Mouse (Mus musculus) spleen, postnatal 14 days (tissue): Measurements from ENCODE around the gene Gdpd2.

ENCODE experiments used
- DNase-seq, 2 experiments: peaks; one replicate each; pipeline ENCODE4 v3.0.0; 2021 to 2022; ENCODE audit warnings: low spot score in 2 of 2

The Gdpd2 gene

DNA sequence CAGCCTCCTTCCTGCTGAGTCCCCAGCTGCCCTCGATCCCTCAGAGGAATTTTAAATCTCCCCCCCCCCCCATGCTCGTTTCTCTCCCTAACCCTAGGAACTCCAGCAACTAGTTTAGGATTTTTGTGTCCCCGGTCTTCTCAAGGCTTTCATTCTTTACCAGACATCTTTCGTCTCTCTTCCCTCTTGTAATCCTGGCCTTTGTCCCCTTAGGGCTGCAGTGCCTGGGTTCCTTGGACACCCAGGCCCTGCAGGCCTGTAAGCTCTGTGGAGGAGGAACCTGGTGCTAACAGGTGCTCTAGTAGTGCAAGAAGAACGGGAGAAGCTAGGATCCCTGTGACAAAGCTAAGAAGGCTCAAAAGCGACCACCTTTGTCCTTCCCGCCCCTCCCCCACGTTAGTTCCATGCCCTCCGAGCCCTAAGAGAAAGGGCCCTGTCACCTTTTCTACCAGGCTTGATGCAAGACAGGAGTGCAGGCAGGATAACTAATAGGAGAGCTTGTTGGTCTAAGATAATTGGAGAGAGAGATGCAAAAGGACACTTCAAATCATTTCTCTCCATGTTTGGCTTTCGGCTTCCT lies 48.1 kb downstream of the Gdpd2 start:
- DNase-seq = no peak

DNA sequence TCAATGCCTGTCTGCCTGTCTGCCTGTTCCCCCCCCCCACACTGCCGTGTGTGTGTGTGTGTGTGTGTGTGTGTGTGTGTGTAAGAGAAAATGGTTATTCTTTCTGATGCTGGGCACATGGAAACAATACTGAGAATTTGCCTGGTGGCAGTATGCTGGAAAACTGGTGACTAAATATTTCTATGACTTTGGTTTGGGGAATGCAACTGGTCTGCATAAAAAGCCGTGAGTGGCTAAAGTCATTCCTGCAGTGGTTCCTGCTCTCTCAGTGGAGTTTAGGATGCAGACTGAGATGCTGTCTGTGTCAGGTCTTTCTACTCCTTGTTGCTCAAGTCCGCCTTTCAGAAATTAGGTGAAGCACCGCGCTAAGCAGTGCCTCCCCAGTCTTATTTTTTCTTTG lies 48.7 kb downstream of the Gdpd2 start:
- DNase-seq = no peak
